Mouse (Mus musculus): ENCODE data around the gene Hbp1.

Hbp1 gene

GRCm38 (mm10) chr12:31949759-31950658, at the start of gene Hbp1:
Gene Hbp1 (minus strand): TSS chr12:31950535.
- peak; percentile 95 to 97 for DNase-seq

- DNase-seq: no peak
Observed at GRCm38 (mm10) chr12:31998706-31999105, 48.4 kb upstream of the Hbp1 start.

DNA sequence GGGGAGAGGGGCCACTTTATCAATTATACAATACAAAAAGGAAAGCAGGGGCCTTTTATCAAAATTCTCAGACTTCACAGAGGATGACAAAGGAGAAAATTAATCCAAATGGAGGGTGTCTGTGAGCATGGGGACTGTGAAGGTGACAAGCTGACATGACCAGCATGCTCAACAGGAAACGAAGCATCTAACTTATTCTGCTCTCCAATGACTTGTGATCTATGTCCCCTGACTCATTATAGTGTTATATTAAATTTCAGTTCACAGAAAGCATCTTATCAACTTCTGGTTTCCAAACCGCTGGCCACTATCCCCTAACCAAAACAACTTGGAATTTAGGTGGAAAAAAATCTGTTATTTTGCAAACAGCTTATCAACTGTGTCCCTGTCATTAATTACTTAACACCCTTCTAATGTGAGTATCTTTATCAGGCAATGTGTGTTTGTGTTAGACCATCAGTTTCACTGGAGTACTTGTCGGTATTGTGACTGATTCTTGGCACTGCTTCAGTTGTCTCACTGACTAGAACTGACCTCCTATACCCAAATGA, 47.1 kb upstream of the Hbp1 start:
- no peak for DNase-seq

GRCm38 (mm10) chr12:31996877-31997276, 46.5 kb upstream of the Hbp1 start:
- DNase-seq: no peak

DNA sequence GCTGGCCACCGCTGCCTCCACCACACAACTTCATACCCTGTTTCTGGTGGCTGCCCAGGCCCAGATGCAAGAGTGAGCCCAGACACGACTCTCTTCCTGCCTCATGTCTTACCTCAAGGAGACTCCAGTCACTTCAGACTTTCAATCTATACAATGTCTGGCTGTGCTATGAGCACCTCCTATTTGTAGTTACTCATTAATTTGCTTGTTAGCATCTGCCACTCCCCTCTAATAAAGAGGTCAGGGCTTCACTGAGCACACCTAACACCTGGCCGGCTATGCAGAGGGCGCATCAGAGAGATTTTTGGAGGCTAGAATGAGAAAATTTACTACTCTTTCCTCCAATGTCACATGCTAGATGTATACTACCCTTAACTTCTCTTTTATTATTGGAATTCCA, 40.2 kb upstream of the Hbp1 start:
- no peak for DNase-seq

DNA sequence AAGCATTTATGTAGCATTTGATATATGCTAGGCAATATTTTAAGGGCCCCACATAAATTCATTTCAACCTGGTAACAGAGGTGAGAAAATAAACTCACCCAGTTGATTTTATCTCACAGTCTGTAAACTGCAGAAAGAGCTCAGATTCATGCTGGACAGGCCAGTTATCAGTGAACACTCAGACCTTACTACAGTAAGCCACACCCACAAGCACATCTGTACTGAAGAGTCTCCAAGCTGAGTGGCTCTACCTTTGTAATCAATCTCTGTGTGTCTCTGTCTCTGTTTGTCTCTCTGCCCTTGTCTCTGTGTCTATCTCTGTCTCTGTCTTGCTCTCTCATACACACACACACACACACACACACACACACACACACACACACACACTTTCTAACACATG, 39.4 kb upstream of the Hbp1 start:
- no peak for DNase-seq

DNA sequence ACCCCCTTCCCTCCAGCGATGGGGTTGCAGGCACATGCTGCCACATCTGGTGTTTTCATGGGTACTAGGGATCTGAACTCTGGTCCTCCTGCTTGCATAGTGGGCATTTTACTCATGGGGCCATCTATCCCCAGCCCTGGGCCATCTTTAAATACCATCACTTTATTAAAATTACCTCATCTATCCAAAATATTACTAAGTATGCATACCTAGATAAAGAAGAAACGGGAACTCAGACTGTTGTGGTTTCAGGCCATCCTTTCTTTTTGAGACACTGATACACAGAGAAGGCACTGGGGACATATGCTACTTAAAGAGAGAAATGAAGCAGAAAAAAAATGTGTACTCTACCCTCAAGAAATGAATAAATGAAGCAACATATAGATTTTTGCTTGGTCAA, 36.1 kb upstream of the Hbp1 start:
- DNase-seq: no peak

- DNase-seq: no peak
Observed at GRCm38 (mm10) chr12:31985738-31986137, 35.4 kb upstream of the Hbp1 start.

- peak in 1 of 2 experiments; percentile 41 for DNase-seq
Observed at GRCm38 (mm10) chr12:31984664-31985063, 34.3 kb upstream of the Hbp1 start.

DNA sequence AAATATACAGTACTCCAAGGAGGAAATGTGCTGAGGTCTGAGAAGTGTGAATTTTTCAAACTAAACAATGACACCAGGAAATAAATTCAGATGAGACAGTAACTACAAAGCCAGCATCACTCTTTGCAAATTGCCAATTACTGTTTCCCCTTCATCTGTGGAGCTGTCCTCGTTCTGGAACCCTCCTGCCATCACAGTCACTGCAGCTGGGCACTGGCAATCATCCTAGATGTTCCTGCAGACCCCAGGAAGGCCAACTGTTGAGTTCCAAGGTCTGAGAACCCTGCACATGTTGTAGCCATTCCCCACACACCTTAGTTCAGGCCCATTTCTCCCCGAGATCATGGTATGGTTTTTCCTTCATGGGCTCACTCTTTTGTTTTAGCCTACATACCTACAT, 33.9 kb upstream of the Hbp1 start:
- DNase-seq: no peak

GRCm38 (mm10) chr12:31983769-31984168, 33.4 kb upstream of the Hbp1 start:
- no peak for DNase-seq

GRCm38 (mm10) chr12:31983238-31983637, 32.9 kb upstream of the Hbp1 start:
- no peak for DNase-seq

DNA sequence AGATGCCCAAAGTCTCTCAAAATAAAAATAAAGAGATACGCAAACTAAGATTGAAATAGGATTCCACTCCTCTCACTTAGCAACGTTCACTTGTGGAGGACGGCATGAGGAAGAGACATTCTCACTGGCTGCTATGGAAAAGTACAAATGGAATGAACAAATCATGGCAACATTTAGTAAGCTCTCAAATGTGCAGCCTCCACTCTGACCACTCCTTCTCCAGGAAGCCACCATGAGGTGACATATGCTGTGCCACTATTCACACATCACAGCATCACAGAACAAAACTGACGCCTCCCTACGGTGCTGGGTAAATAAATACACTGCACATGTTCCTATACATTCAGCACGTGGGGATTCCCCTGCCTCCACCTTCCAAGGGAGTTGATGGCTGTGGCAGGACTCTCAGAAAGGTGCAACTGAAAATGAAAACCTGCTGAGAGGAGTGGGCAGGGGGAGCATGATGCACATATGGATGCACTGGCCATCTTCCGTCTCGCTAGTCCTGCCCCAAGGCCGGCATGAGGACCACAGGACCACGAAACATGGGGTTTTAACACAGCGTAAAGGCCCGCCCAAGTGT, 27.4 kb upstream of the Hbp1 start:
- no peak for DNase-seq

GRCm38 (mm10) chr12:31976544-31976943, 26.2 kb upstream of the Hbp1 start:
- DNase-seq: peak; percentile 66 to 69

DNA sequence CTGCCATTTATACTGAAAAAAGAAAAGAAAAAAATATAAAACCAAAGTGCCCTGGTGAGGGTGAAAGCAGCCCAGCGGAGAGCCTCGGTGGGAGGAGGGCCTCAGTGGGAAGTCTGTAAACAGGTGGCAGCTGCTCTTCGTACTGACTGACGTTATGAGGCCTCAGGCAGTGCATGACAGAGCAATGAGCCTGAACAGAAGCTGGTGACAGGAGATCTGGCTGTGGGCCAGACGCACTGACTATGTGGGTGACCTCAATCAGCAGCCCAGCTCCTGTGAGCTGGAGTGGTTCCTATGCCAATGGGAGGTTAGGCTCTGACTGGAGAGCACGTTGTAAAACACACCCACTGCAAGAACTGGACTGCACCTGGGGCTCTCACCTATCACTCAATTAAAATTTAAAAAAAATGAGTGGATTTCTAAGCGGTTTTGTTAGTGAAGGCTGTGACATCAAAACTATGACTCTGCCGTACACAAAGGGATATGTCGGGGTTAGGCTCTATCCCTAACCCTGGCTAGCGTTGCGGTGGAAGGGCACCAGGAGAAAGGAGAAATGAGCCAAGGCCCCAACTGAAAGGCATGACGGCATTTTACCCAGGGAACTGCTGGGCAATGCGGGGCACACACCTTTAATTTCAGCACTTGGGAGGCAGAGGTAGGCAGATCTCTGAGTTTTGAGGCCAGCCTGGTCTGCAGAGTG, 23.3 kb upstream of the Hbp1 start:
- DNase-seq: peak; percentile 66 to 81

GRCm38 (mm10) chr12:31971547-31971946, 21.2 kb upstream of the Hbp1 start:
- no peak for DNase-seq

- DNase-seq: no peak
Observed at GRCm38 (mm10) chr12:31969111-31969510, 18.8 kb upstream of the Hbp1 start.

DNA sequence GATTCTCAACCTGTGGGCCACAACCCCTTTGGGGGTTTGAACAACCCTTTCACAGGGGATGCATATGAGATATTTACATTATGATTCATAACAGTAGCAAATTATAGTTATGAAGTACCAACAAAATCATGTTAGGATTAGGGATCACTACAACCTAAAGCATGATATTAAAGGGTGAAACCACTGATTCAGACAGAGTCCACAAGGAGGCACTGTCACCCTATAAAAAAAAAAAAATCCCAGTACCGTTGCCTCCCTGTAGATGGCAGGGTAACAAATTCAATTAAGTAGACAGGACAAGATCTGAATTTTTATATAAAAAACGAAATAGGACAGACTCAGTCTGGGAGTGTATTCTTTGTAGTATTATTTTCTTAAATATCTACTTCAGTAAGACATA, 17.2 kb upstream of the Hbp1 start:
- DNase-seq: peak in 1 of 2 experiments; percentile 32

DNA sequence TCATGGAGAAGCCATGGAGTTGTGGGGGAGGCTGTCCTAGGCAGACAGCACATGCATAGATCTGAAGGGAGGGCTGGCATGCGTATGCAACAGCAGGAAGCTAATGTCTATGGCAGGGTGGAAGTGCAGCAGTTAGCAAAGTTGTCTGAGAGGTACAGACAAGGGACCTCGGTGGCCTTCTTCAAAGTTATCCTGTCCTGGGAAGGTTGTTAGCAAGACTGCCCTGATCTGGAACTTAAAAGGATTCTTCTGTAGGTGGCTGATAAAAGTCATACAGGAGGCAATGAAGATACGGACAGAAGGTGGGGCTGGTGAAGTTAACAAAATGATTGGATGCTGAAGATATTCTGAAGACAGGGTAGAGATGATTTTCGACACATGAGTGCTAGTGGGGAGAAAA, 16.1 kb upstream of the Hbp1 start:
- no peak for DNase-seq

DNA sequence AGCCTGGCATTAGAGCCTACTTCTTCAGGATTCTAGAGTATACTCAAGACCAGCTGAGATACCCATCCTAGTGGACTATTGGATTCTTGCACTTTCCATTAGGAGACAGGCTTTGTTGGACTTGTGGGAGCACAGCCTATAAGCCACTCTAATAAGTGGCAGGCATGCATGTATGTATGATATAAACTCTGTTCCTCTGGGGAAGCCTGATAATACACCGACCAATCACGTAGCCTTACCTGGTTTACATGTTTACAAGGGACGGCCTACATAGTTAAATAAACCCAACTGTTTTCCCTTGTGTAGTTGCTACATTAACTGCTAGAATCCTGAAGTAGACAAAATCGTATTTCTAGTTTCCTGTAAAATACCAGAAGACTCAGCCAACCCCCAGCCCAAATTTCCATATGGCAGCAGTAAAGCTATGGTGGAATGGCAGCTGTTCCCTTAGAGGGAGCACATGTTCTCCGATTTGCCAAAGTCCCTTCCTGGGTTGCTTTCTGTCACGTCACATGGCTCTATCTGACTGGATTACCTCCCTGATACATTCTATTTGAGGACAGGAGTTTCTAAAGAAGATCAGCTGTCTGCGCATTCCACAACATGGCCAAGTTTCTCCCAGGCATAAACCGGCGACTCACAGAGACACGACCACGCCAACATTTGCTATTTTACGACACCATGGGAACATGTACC, 15.3 kb upstream of the Hbp1 start:
- DNase-seq: no peak

GRCm38 (mm10) chr12:31964074-31964473, 13.7 kb upstream of the Hbp1 start:
- no peak for DNase-seq

DNA sequence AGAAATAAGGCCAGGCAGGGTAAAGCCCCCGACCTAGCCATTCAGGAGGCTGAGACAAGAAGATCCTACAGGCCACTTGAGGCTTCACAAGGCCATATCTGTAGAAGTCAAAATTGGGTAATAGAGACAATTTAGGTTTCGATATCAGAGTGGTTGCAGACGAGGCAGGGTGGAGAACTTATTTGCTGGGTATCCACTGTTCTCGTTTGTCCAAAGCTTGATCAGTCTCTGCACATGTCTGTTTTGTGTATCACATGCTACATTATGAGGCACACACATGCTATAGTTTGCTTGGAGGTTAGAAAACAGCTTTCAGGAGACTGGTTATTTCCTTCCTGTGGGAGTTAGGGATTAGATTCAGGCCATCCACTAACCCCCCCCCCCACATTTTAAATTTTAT, 5.5 kb upstream of the Hbp1 start:
- no peak for DNase-seq

DNA sequence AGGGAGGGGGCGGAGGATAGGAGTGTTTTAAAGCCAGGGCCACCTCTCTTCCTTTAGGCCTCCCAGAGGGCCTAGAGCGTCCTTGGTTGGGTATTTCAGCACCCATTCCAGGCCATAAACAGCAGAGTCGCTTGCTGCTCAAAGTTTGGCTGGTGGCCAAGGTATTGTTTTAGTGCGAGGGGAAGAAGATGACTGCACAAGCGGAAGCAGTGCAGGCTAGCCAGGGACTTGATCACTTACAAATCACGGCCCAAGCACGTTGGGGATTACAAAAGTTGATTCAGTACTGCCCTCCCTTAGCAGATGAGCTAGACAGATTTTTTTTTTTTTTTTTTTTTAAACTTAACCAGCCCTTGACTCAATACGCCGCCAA, 310 bp upstream of the Hbp1 start:
- DNase-seq: no peak
